Mouse (Mus musculus): ENCODE results near the gene Pkd1l3. TPM values are rescaled to one million over a fixed set of nuclear protein-coding genes. Genes with fewer than 3 reads are reported as not detected.

The Pkd1l3 gene
- total and polyA plus RNA-seq, 3 experiments, result 2.6 to 7.4 TPM; not detected in 1

- Histone ChIP-seq H3K79me2 (ENCODE audit: control insufficient read depth, insufficient read depth, low read length, poor library complexity) (no peaks in the 10 kb centered on the region), H3K9ac (ENCODE audit: control insufficient read depth, low read depth, low read length, poor library complexity, severe bottlenecking) (no peak overlapping the region)
Measured at GRCm38 (mm10) chr8:109585652-109586051, 28.7 kb upstream of the Pkd1l3 start.

GRCm38 (mm10) chr8:109586972-109587504, 27.3 kb upstream of the Pkd1l3 start:
- Histone ChIP-seq H3K27me3 (ENCODE audit: control insufficient read depth in 1 of 2, insufficient read depth in 2 of 2, low read length in 2 of 2) (peaks cover 0 to 2% of the 10 kb centered on the region in 2 experiments; a peak in 2 of 4 replicates), H3K9ac (ENCODE audit: control insufficient read depth, low read depth, low read length, poor library complexity, severe bottlenecking) (no peak overlapping the region), H3K4me3 (ENCODE audit: control insufficient read depth in 1 of 2, insufficient read depth in 1 of 2, low read depth in 2 of 2, low read length in 2 of 2) (no peak overlapping the region), H3K27ac (ENCODE audit: control insufficient read depth, low read depth, low read length) (no peak overlapping the region), H3K9me3 (replicated peaks; ENCODE audit: insufficient read depth, low read length) (no peaks in the 10 kb centered on the region), H3K79me2 (ENCODE audit: control insufficient read depth, insufficient read depth, low read length, poor library complexity) (no peaks in the 10 kb centered on the region), H3K36me3 (ENCODE audit: control insufficient read depth in 1 of 2, insufficient read depth in 2 of 2, low read length in 2 of 2) (peaks cover 0 to 3% of the 10 kb centered on the region in 2 experiments; a peak in 2 of 4 replicates), H3K4me1 (ENCODE audit: control insufficient read depth in 1 of 2, insufficient read depth in 2 of 2, low read length in 2 of 2) (peaks cover 0 to 3% of the 10 kb centered on the region in 2 experiments; a peak in 2 of 4 replicates)
- no peak for DNase-seq (ENCODE audit: low read depth, low spot score)
- no peak for TF ChIP-seq MXI1 (IDR thresholded peaks at IDR 0.05; ENCODE audit: low read depth, low read length)
- TF ChIP-seq RCOR1 (IDR thresholded peaks at IDR 0.05; ENCODE audit: low read depth, low read length), result no peak
- no peak for TF ChIP-seq NRF1 (IDR thresholded peaks at IDR 0.05; ENCODE audit: insufficient read depth, low read depth, low read length, poor library complexity, severe bottlenecking)
- no peak for TF ChIP-seq MYB (IDR thresholded peaks at IDR 0.05; ENCODE audit: low read depth, low read length)

More at GRCm38 (mm10) chr8:109585652-109586051, 28.7 kb upstream of the Pkd1l3 start:
- no peaks in the 10 kb centered on the region for H3K4me1 ChIP-seq (ENCODE audit: control insufficient read depth in 1 of 2, insufficient read depth in 2 of 2, low read length in 2 of 2)
- H3K36me3 ChIP-seq (ENCODE audit: control insufficient read depth in 1 of 2, insufficient read depth in 2 of 2, low read length in 2 of 2), result no peaks in the 10 kb centered on the region
- H3K27ac ChIP-seq (ENCODE audit: control insufficient read depth, low read depth, low read length), result no peak overlapping the region
- no peaks in the 10 kb centered on the region for H3K9me3 ChIP-seq (replicated peaks; ENCODE audit: insufficient read depth, low read length)
- no peak overlapping the region for H3K4me3 ChIP-seq (ENCODE audit: control insufficient read depth in 1 of 2, insufficient read depth in 1 of 2, low read depth in 2 of 2, low read length in 2 of 2)
- no peak for TF ChIP-seq E2F4 (IDR thresholded peaks at IDR 0.05; ENCODE audit: borderline replicate concordance, low read depth, low read length)
- TF ChIP-seq CTCF (IDR thresholded peaks at IDR 0.05 in 2 of 3, conservative IDR thresholded peaks at IDR 0.05 in 1 of 3; ENCODE audit: control insufficient read depth in 1 of 3, insufficient read depth in 1 of 3, low read depth in 2 of 3, low read length in 3 of 3, poor library complexity in 1 of 3, severe bottlenecking in 1 of 3), result no peak
- TF ChIP-seq POLR2AphosphoS2 (IDR thresholded peaks at IDR 0.05; ENCODE audit: low read length), result no peak
- TF ChIP-seq MAZ (IDR thresholded peaks at IDR 0.05; ENCODE audit: low read depth, low read length), result no peak
- no peak for TF ChIP-seq ZKSCAN1 (IDR thresholded peaks at IDR 0.05; ENCODE audit: low read depth, low read length)
- no peak for TF ChIP-seq MXI1 (IDR thresholded peaks at IDR 0.05; ENCODE audit: low read depth, low read length)
- TF ChIP-seq USF1 (IDR thresholded peaks at IDR 0.05; ENCODE audit: low read depth, low read length), result no peak
- TF ChIP-seq HCFC1 (IDR thresholded peaks at IDR 0.05; ENCODE audit: low read depth, low read length), result no peak
- no peak for TF ChIP-seq ZNF384 (IDR thresholded peaks at IDR 0.05; ENCODE audit: low read depth, low read length)
- DNase-seq (ENCODE audit: low read depth, low spot score), result no peak
- peaks cover 0 to 2% of the 10 kb centered on the region in 2 experiments; a peak in 2 of 4 replicates for H3K27me3 ChIP-seq (ENCODE audit: control insufficient read depth in 1 of 2, insufficient read depth in 2 of 2, low read length in 2 of 2)

- DNase-seq (ENCODE audit: low read depth, low spot score), result no peak
- no peaks in the 10 kb centered on the region for H3K27me3 ChIP-seq (ENCODE audit: control insufficient read depth in 1 of 2, insufficient read depth in 2 of 2, low read length in 2 of 2)
- H3K4me1 ChIP-seq (ENCODE audit: control insufficient read depth in 1 of 2, insufficient read depth in 2 of 2, low read length in 2 of 2), result peaks cover 2 to 13% of the 10 kb centered on the region in 2 experiments; a peak in 3 of 4 replicates
- no peak overlapping the region for H3K4me3 ChIP-seq (ENCODE audit: control insufficient read depth in 1 of 2, insufficient read depth in 1 of 2, low read depth in 2 of 2, low read length in 2 of 2)
- H3K9ac ChIP-seq (ENCODE audit: control insufficient read depth, low read depth, low read length, poor library complexity, severe bottlenecking), result no peak overlapping the region
- H3K27ac ChIP-seq (ENCODE audit: control insufficient read depth, low read depth, low read length), result no peak overlapping the region
- peaks cover 0 to 11% of the 10 kb centered on the region in 2 experiments; a peak in 3 of 4 replicates for H3K36me3 ChIP-seq (ENCODE audit: control insufficient read depth in 1 of 2, insufficient read depth in 2 of 2, low read length in 2 of 2)
- no peaks in the 10 kb centered on the region for H3K79me2 ChIP-seq (ENCODE audit: control insufficient read depth, insufficient read depth, low read length, poor library complexity)
- H3K9me3 ChIP-seq (replicated peaks; ENCODE audit: insufficient read depth, low read length), result no peaks in the 10 kb centered on the region
- TF ChIP-seq MXI1 (IDR thresholded peaks at IDR 0.05; ENCODE audit: low read depth, low read length) (no peak), UBTF (IDR thresholded peaks at IDR 0.05; ENCODE audit: borderline replicate concordance, insufficient read depth, low read depth, low read length) (no peak), ELF1 (IDR thresholded peaks at IDR 0.05; ENCODE audit: low read depth, low read length) (no peak), BHLHE40 (IDR thresholded peaks at IDR 0.05; ENCODE audit: borderline replicate concordance, low read depth, low read length) (no peak), MAX (IDR thresholded peaks at IDR 0.05; ENCODE audit: low read length) (no peak), USF1 (IDR thresholded peaks at IDR 0.05; ENCODE audit: low read depth, low read length) (no peak), RAD21 (IDR thresholded peaks at IDR 0.05; ENCODE audit: low read depth, low read length) (no peak), ZMIZ1 (IDR thresholded peaks at IDR 0.05; ENCODE audit: low read depth, low read length) (no peak), JUND (IDR thresholded peaks at IDR 0.05; ENCODE audit: low read depth, low read length) (no peak), GATA1 (IDR thresholded peaks at IDR 0.05; ENCODE audit: low read depth, low read length) (no peak), CTCF (IDR thresholded peaks at IDR 0.05 in 2 of 3, conservative IDR thresholded peaks at IDR 0.05 in 1 of 3; ENCODE audit: control insufficient read depth in 1 of 3, insufficient read depth in 1 of 3, low read depth in 2 of 3, low read length in 3 of 3, poor library complexity in 1 of 3, severe bottlenecking in 1 of 3) (no peak), POLR2A (IDR thresholded peaks at IDR 0.05; ENCODE audit: control insufficient read depth in 1 of 2, insufficient read depth in 1 of 2, low read depth in 1 of 2, low read length in 2 of 2, poor library complexity in 1 of 2) (no peak), POLR2AphosphoS2 (IDR thresholded peaks at IDR 0.05; ENCODE audit: low read length) (no peak), CHD1 (IDR thresholded peaks at IDR 0.05; ENCODE audit: low read depth, low read length) (no peak), MEF2A (IDR thresholded peaks at IDR 0.05; ENCODE audit: extremely low read depth, insufficient replicate concordance, low read depth, low read length, poor library complexity, severe bottlenecking) (no peak), TCF12 (IDR thresholded peaks at IDR 0.05; ENCODE audit: low read depth, low read length) (no peak)
Measured at GRCm38 (mm10) chr8:109590901-109591300, 23.4 kb upstream of the Pkd1l3 start.
